Mouse (Mus musculus) adrenal gland, adult 8-10 months (tissue): ENCODE measurements around the gene Ubr2. TPM values are rescaled to one million over a fixed set of nuclear protein-coding genes. Genes with fewer than 3 reads are reported as not detected.
A peak's percentile ranks its signal among the peaks of the same experiment; 100 is the strongest.

Source experiments
- DNase-seq: peaks from one replicate; pipeline ENCODE4 v3.0.0; 2022
- total RNA-seq, 4 experiments: library from RNA; stranded (reverse); gene quantifications; 2 replicates each; pipeline ENCODE4 v1.2.4; 2022

Gene Ubr2
- total RNA-seq, 4 experiments from 2014 or later, result 80.2 to 105 (median 91.0) TPM

GRCm38 (mm10) chr17:46879841-46880311, 130.5 kb downstream of the Ubr2 start:
- peak; percentile 54 for DNase-seq

Other genes starting within 250 kb of the Ubr2 start
- gene Ptcra, start 246.8 kb downstream of the Ubr2 start, total RNA-seq, result not detected
- 10 to 100 TPM; 53.9 to 87.1 (median 61.4) TPM for gene 2310039H08Rik, start 237.9 kb downstream of the Ubr2 start, total RNA-seq
- gene Rpl7l1, start 227.9 kb downstream of the Ubr2 start, total RNA-seq, result 10 to 100 TPM; 78.9 to 89.9 (median 83.8) TPM
- gene Bicral, start 152.1 kb downstream of the Ubr2 start, total RNA-seq, result 10 to 100 TPM; 22.1 to 32.4 (median 26.6) TPM
- gene Tbcc, start 119.9 kb downstream of the Ubr2 start, total RNA-seq, result 10 to 100 TPM; 22.8 to 28.3 (median 26.7) TPM
- not detected for gene Prph2, start 100.1 kb downstream of the Ubr2 start, total RNA-seq